Mouse (Mus musculus): ENCODE data around the gene Zranb2. TPM values are rescaled to one million over a fixed set of nuclear protein-coding genes. Genes with fewer than 3 reads are reported as not detected.

Gene Zranb2
- polyA plus RNA-seq, 1 experiment from 2014 or later: 90.0 TPM

DNA sequence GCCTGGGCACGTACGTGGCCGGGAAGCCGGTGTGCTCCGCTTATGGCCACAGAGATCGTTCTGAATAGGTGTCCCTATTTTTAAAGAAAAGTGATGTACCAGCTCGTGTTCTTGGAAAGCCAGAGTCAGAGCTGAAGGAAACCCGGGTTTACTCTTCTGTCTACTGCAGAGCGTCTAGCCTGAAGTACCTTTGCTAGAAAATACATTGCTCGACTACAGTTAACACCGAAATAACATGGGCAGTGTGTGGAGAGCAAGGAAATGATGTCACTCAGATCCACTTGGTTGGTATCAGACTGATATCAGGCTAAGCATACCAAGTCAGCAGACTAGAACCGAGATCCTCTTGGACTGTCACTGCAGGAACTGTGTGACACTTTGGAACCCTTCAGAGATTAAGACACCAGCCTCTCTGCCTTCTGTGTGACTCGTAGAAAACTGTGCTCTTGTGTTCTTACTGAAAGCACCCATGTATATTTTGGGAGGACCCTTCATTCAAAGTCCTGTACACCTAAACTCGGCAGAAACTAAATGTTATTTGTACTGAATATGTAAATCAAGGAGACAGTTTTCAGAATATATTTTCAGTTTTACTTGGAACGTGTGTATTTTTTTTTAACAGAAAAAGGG lies 941 bp downstream of the Zranb2 start:
- Histone ChIP-seq H3K9me3 (replicated peaks; ENCODE audit: control insufficient read depth, low read length) (peaks cover 7% of the 10 kb centered on the region), H3K27me3 (ENCODE audit: control insufficient read depth, insufficient read depth, low read length) (peaks cover 8% of the 10 kb centered on the region), H3K36me3 (ENCODE audit: control insufficient read depth, insufficient read depth, low read length) (peaks cover 9% of the 10 kb centered on the region; the same call in 1 of the 2 replicates), H3K4me2 (ENCODE audit: low read depth, low read length) (peak overlapping the region; percentile 94), H3K27ac (ENCODE audit: low read length) (peak overlapping the region; percentile 91), H3K9ac (ENCODE audit: low read length) (peak overlapping the region; percentile 94), H3K4me3 (replicated peaks; ENCODE audit: low read length) (peak overlapping the region; percentile 95), H3K4me1 (ENCODE audit: control insufficient read depth, insufficient read depth, low read length) (peaks cover 10% of the 10 kb centered on the region)
- 3% methylated on average over 15 of the region's 15 CpGs for WGBS
- ATAC-seq (ENCODE audit: insufficient read depth, low FRiP score): 0 out of 2 replicates have a peak, but pooled peaks have one; percentile 9

DNA sequence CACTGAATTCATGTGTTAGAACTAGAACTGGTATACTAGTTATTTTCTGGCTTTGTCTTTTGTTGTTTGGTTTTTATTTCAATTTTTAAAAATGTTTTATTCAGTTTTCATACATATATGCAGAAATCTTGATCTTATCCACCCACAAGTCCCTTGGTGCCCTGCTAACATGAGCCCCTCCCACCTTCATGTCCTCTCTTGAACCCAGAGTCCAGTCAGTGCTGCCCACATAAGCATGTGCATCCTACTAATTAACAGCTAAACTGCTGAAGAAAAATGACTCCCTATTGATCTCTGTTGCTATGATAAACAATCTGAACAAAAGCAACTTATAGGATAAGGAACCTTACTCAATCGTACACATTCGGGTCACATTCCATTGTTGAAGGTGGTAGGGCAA lies 15.4 kb downstream of the Zranb2 start:
- no peak for ATAC-seq (ENCODE audit: insufficient read depth, low FRiP score)
- Histone ChIP-seq H3K4me2 (ENCODE audit: low read depth, low read length) (no peak overlapping the region), H3K27me3 (ENCODE audit: control insufficient read depth, insufficient read depth, low read length) (no peaks in the 10 kb centered on the region), H3K4me1 (ENCODE audit: control insufficient read depth, insufficient read depth, low read length) (no peaks in the 10 kb centered on the region), H3K4me3 (replicated peaks; ENCODE audit: low read length) (no peak overlapping the region), H3K9ac (ENCODE audit: low read length) (no peak overlapping the region), H3K36me3 (ENCODE audit: control insufficient read depth, insufficient read depth, low read length) (peaks cover 18% of the 10 kb centered on the region), H3K9me3 (replicated peaks; ENCODE audit: control insufficient read depth, low read length) (no peaks in the 10 kb centered on the region), H3K27ac (ENCODE audit: low read length) (no peak overlapping the region)
- WGBS: 89% methylated on average over 2 of the region's 2 CpGs

DNA sequence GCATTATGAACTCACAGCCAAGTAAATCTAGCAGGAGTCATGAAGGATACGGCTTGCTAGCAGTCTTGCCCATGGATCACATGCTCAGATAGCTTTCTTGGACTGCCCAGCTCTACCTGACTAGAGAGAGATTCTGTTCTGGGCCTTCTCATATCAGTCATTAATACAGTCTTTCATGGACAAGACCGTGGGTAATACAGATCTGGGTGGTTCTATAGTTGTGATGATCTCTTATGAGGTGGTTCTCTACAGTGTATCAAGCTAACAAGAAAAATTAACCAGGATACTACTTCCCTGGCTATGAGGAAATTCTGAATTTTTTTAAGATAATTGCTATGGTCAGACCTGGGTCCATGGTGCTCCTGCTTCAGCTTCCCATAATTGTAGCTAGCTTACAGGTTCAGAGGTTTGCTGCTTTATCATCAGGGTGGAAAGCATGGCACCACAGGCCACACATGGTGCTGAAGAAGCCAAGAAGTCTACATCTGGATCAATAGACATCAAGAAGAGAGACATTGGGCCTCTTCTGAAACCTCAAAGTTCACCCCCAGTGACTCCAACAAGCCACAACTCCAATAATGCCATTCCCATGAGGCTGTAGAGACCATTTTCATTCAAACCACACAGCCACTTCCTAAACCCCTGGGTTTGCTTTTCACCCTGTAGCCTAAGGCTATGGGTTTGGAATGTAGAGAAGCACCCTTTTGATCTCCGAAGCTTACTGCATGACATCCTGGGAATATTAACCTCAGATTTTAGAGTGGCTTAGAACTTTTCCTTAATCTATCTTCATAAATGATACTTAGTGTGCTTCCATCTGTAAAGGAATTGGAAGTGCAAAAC lies 16.0 kb downstream of the Zranb2 start:
- no peaks in the 10 kb centered on the region for H3K27me3 ChIP-seq (ENCODE audit: control insufficient read depth, insufficient read depth, low read length)
- H3K9ac ChIP-seq (ENCODE audit: low read length): no peak overlapping the region
- 94% methylated on average over 3 of the region's 3 CpGs for WGBS
- H3K4me1 ChIP-seq (ENCODE audit: control insufficient read depth, insufficient read depth, low read length): no peaks in the 10 kb centered on the region
- H3K36me3 ChIP-seq (ENCODE audit: control insufficient read depth, insufficient read depth, low read length): peaks cover 18% of the 10 kb centered on the region
- no peak for ATAC-seq (ENCODE audit: insufficient read depth, low FRiP score)
- no peak overlapping the region for H3K4me3 ChIP-seq (replicated peaks; ENCODE audit: low read length)
- H3K4me2 ChIP-seq (ENCODE audit: low read depth, low read length): no peak overlapping the region
- H3K27ac ChIP-seq (ENCODE audit: low read length): no peak overlapping the region
- H3K9me3 ChIP-seq (replicated peaks; ENCODE audit: control insufficient read depth, low read length): no peaks in the 10 kb centered on the region

DNA sequence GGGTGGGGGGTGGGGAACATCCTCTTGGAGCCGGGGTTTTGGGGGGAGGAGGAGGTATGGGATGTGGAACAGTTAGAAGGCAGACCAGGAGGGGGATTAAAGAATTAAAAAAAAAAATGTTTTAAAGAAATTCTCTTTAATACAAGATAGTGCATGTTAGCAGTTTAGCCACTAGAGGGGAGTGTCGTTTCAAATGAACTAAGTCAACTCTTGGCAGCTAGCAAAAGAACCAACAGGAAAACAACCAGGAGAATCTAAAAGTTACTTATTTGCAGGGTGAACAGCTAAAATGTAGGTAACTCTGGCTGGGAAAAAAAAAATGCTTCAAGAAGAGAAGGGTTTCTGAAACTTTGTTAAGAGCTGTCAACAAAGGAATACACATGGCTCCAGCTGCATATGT lies 31.2 kb downstream of the Zranb2 start:
- Histone ChIP-seq H3K27ac (ENCODE audit: low read length) (no peak overlapping the region), H3K4me3 (replicated peaks; ENCODE audit: low read length) (no peak overlapping the region), H3K4me2 (ENCODE audit: low read depth, low read length) (no peak overlapping the region), H3K36me3 (ENCODE audit: control insufficient read depth, insufficient read depth, low read length) (no peaks in the 10 kb centered on the region), H3K27me3 (ENCODE audit: control insufficient read depth, insufficient read depth, low read length) (peaks cover 25% of the 10 kb centered on the region), H3K9me3 (replicated peaks; ENCODE audit: control insufficient read depth, low read length) (no peaks in the 10 kb centered on the region), H3K9ac (ENCODE audit: low read length) (no peak overlapping the region), H3K4me1 (ENCODE audit: control insufficient read depth, insufficient read depth, low read length) (no peaks in the 10 kb centered on the region)
- 8% methylated on average over 2 of the region's 2 CpGs for WGBS
- ATAC-seq (ENCODE audit: insufficient read depth, low FRiP score): no peak

DNA sequence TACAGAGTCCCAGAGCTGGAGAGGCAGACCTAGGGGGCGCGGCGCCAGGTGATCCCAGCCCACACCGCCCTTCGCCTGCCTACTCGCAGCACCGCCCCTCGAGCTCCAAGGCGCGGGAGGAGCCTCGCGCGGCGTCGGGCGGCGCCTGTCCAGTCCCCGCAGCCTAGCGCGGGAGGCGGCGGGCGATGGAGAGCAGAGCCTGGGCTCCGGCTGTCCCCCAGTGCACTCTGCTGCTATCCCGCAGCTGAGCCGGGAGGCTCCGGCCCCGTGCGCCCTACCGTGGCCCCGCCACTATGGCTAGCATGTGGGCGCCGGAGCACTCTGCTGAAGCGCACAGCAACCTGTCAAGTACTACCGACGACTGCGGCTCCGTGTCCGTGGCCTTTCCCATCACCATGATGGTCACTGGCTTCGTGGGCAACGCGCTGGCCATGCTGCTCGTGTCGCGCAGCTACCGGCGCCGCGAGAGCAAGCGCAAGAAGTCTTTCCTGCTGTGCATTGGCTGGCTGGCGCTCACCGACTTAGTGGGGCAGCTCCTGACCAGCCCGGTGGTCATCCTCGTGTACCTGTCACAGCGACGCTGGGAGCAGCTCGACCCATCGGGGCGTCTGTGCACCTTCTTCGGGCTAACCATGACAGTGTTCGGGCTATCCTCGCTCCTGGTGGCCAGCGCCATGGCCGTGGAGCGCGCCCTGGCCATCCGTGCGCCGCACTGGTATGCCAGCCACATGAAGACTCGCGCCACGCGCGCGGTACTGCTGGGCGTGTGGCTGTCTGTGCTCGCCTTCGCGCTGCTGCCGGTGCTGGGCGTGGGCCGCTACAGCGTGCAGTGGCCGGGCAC lies 33.0 kb downstream of the Zranb2 start, which contains the start of gene Ptger3:
Gene Ptger3 (plus strand): TSS at position 168 of the 841 bp plus-strand sequence.
- peaks cover 25% of the 10 kb centered on the region for H3K27me3 ChIP-seq (ENCODE audit: control insufficient read depth, insufficient read depth, low read length)
- WGBS: under 1% methylated on average over 84 of the region's 84 CpGs
- H3K9ac ChIP-seq (ENCODE audit: low read length): peak within 1 kb of the TSS; percentile 68
- H3K27ac ChIP-seq (ENCODE audit: low read length): no peak within 1 kb of the TSS
- H3K4me2 ChIP-seq (ENCODE audit: low read depth, low read length): peak within 1 kb of the TSS; percentile 92
- peak within 1 kb of the TSS; percentile 60 for H3K4me3 ChIP-seq (replicated peaks; ENCODE audit: low read length)
- no peaks in the 10 kb centered on the region for H3K36me3 ChIP-seq (ENCODE audit: control insufficient read depth, insufficient read depth, low read length)
- ATAC-seq (ENCODE audit: insufficient read depth, low FRiP score): peak; percentile 82
- H3K9me3 ChIP-seq (replicated peaks; ENCODE audit: control insufficient read depth, low read length): no peaks in the 10 kb centered on the region
- no peaks in the 10 kb centered on the region for H3K4me1 ChIP-seq (ENCODE audit: control insufficient read depth, insufficient read depth, low read length)

DNA sequence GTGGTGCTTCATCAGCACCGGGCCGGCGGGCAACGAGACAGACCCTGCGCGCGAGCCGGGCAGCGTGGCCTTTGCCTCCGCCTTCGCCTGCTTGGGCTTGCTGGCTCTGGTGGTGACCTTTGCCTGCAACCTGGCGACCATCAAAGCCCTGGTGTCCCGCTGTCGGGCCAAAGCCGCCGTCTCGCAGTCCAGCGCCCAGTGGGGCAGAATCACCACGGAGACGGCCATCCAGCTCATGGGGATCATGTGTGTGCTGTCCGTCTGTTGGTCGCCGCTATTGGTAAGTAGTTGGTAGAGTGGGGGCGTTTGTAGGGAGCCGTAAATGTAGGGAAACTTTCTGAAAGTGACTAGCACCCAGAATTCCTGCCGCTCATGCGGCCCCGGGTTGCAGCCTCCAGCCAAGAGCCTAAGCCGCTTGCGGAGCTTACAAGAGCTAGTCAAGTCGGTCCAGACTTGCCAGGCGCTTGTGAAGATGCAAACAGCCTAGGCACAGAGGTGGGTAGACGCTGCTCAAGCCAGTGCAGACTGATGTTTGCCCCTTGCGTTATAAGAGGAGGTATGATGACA lies 33.7 kb downstream of the Zranb2 start:
- Histone ChIP-seq H3K4me2 (ENCODE audit: low read depth, low read length) (peak overlapping the region; percentile 92), H3K36me3 (ENCODE audit: control insufficient read depth, insufficient read depth, low read length) (no peaks in the 10 kb centered on the region), H3K4me3 (replicated peaks; ENCODE audit: low read length) (peak overlapping the region; percentile 60), H3K27ac (ENCODE audit: low read length) (no peak overlapping the region), H3K9me3 (replicated peaks; ENCODE audit: control insufficient read depth, low read length) (no peaks in the 10 kb centered on the region), H3K9ac (ENCODE audit: low read length) (peak overlapping the region; percentile 68), H3K27me3 (ENCODE audit: control insufficient read depth, insufficient read depth, low read length) (peaks cover 25% of the 10 kb centered on the region), H3K4me1 (ENCODE audit: control insufficient read depth, insufficient read depth, low read length) (no peaks in the 10 kb centered on the region)
- 1% methylated on average over 34 of the region's 34 CpGs for WGBS
- peak; percentile 11; the same call in 1 of the 2 replicates for ATAC-seq (ENCODE audit: insufficient read depth, low FRiP score)

DNA sequence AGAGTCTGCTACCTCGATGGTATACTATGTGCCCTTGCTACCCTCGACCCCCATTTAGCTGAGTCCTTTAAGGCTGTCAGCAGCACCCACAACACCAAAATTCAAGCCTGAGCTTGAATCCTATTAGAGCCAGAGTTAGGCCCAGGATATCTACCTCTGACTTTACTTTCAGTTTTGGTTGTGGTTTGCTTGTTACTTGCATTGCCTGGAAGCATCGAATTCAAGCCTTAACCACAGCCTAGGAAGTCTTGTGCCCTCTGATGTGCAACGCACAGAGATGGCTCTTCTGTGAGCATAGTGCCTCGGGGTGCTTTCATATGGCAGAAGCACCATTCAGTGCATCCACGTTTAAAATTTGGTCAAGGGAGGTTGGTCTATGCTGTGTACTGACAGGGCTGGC lies 38.1 kb downstream of the Zranb2 start:
- no peaks in the 10 kb centered on the region for H3K4me1 ChIP-seq (ENCODE audit: control insufficient read depth, insufficient read depth, low read length)
- no peak for ATAC-seq (ENCODE audit: insufficient read depth, low FRiP score)
- no peaks in the 10 kb centered on the region for H3K36me3 ChIP-seq (ENCODE audit: control insufficient read depth, insufficient read depth, low read length)
- H3K27ac ChIP-seq (ENCODE audit: low read length): no peak overlapping the region
- H3K9me3 ChIP-seq (replicated peaks; ENCODE audit: control insufficient read depth, low read length): no peaks in the 10 kb centered on the region
- H3K4me2 ChIP-seq (ENCODE audit: low read depth, low read length): no peak overlapping the region
- H3K9ac ChIP-seq (ENCODE audit: low read length): no peak overlapping the region
- WGBS: 70% methylated on average over 6 of the region's 6 CpGs
- peaks cover 19% of the 10 kb centered on the region for H3K27me3 ChIP-seq (ENCODE audit: control insufficient read depth, insufficient read depth, low read length)
- H3K4me3 ChIP-seq (replicated peaks; ENCODE audit: low read length): no peak overlapping the region

DNA sequence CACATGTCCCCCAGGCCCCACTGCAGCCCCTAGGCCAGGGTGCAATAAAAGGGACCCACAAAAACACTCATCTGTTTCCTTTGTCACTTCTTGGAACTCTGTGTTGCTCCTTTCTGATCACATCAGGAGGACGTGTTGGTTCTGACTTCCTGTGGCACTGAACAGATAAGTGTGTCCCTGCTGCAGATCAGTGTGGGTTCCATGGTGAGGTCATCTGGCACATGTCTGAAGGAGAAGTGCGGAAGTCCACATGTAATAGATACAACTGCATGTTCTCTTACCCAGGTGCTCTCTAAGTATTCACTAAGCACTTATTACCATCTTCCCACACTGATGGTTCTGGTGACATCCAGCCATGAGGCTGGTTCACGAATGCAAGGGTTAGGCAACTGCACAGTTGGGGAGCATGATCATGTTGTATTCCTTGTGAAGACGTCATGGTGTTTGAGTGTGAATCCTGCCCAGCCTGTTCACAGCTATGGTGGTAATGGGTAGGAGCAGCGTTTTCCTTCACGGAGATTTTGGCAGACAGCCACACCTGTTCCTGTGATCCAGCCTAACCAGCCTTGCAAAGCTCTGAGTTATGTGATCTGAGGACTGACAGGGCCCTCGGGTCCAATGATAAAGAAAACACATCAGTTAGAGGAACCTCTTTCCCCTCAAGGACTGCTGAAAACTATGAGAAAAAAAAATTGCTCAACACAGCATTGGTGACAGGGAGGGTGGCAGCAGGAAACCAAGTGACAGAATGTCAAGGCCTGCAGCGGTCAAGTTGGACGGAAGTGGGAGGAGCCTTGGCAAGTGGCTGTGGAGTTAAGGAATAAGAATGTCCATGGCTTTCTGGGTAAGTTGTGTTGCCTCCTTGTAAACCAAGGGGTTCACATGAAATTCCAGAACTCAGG lies 41.7 kb downstream of the Zranb2 start:
- H3K4me1 ChIP-seq (ENCODE audit: control insufficient read depth, insufficient read depth, low read length): 0 out of 2 replicates have a peak, but pooled peaks cover 2% of the 10 kb centered on the region
- H3K27me3 ChIP-seq (ENCODE audit: control insufficient read depth, insufficient read depth, low read length): no peaks in the 10 kb centered on the region
- ATAC-seq (ENCODE audit: insufficient read depth, low FRiP score): no peak; the same call in 1 of the 2 replicates
- no peaks in the 10 kb centered on the region for H3K36me3 ChIP-seq (ENCODE audit: control insufficient read depth, insufficient read depth, low read length)
- WGBS: 69% methylated on average over 9 of the region's 9 CpGs
- H3K9ac ChIP-seq (ENCODE audit: low read length): no peak overlapping the region
- H3K9me3 ChIP-seq (replicated peaks; ENCODE audit: control insufficient read depth, low read length): no peaks in the 10 kb centered on the region
- H3K27ac ChIP-seq (ENCODE audit: low read length): no peak overlapping the region
- no peak overlapping the region for H3K4me3 ChIP-seq (replicated peaks; ENCODE audit: low read length)
- no peak overlapping the region for H3K4me2 ChIP-seq (ENCODE audit: low read depth, low read length)

All from stomach, embryonic 16.5 days (tissue).